Mouse (Mus musculus): Measurements from ENCODE around the gene Dpagt1.
"Not testable (repeated sequence)": the region's sequence is repeated elsewhere in the genome, so short reads cannot be mapped to it uniquely, and the experiment has no call there.

Gene Dpagt1

GRCm38 (mm10) chr9:44337436-44338169 lies 11.8 kb downstream of the Dpagt1 start:
- DNase-seq (ENCODE audit: low spot score in 2 of 2), result no peak

- DNase-seq (ENCODE audit: low spot score in 2 of 2), result no peak
Measured at GRCm38 (mm10) chr9:44338574-44338973, 12.8 kb downstream of the Dpagt1 start.

GRCm38 (mm10) chr9:44341487-44341886 lies 15.7 kb downstream of the Dpagt1 start:
- DNase-seq (ENCODE audit: low spot score in 2 of 2), result no peak

GRCm38 (mm10) chr9:44342173-44342572 lies 16.4 kb downstream of the Dpagt1 start:
- no peak for DNase-seq (ENCODE audit: low spot score in 2 of 2)

GRCm38 (mm10) chr9:44342605-44343004 lies 16.8 kb downstream of the Dpagt1 start:
- DNase-seq (ENCODE audit: low spot score in 2 of 2), result no peak

GRCm38 (mm10) chr9:44343290-44343689 lies 17.5 kb downstream of the Dpagt1 start:
- DNase-seq (ENCODE audit: low spot score in 2 of 2), result no peak

GRCm38 (mm10) chr9:44343781-44344421 lies 18.1 kb downstream of the Dpagt1 start, which contains the start of gene Hmbs:
Hmbs (minus strand) TSS chr9:44344228.
- DNase-seq (ENCODE audit: low spot score in 2 of 2), result peak; percentile 83 to 85

- DNase-seq (ENCODE audit: low spot score in 2 of 2), result no peak
Measured at GRCm38 (mm10) chr9:44345570-44346433, 20.0 kb downstream of the Dpagt1 start.

- no peak for DNase-seq (ENCODE audit: low spot score in 2 of 2)
Measured at GRCm38 (mm10) chr9:44347166-44347565, 21.3 kb downstream of the Dpagt1 start.

GRCm38 (mm10) chr9:44347621-44348020 lies 21.8 kb downstream of the Dpagt1 start:
- no peak for DNase-seq (ENCODE audit: low spot score in 2 of 2)

GRCm38 (mm10) chr9:44348546-44348945 lies 22.7 kb downstream of the Dpagt1 start:
- DNase-seq (ENCODE audit: low spot score in 2 of 2), result no peak

- no peak for DNase-seq (ENCODE audit: low spot score in 2 of 2)
Measured at GRCm38 (mm10) chr9:44351396-44351795, 25.6 kb downstream of the Dpagt1 start.

- DNase-seq (ENCODE audit: low spot score in 2 of 2), result no peak
Measured at GRCm38 (mm10) chr9:44352337-44352736, 26.5 kb downstream of the Dpagt1 start.

- DNase-seq (ENCODE audit: low spot score in 2 of 2), result no peak
Measured at GRCm38 (mm10) chr9:44353142-44353541, 27.3 kb downstream of the Dpagt1 start.

GRCm38 (mm10) chr9:44357207-44357606 lies 31.4 kb downstream of the Dpagt1 start:
- peak in 1 of 2 experiments; percentile 31 for DNase-seq (ENCODE audit: low spot score in 2 of 2)

GRCm38 (mm10) chr9:44361190-44361917 lies 35.5 kb downstream of the Dpagt1 start, which contains the start of gene Vps11:
Vps11 (minus strand) TSS chr9:44361670.
- DNase-seq (ENCODE audit: low spot score in 2 of 2), result peak; percentile 95 to 97

- not testable (repeated sequence) for DNase-seq (ENCODE audit: low spot score in 2 of 2)
Measured at GRCm38 (mm10) chr9:44361931-44362330, 36.1 kb downstream of the Dpagt1 start.

- peak in 1 of 2 experiments; percentile 48 for DNase-seq (ENCODE audit: low spot score in 2 of 2)
Measured at GRCm38 (mm10) chr9:44364480-44364879, 38.7 kb downstream of the Dpagt1 start.

GRCm38 (mm10) chr9:44373386-44373785 lies 47.6 kb downstream of the Dpagt1 start:
- no peak for DNase-seq (ENCODE audit: low spot score in 2 of 2)

- no peak for DNase-seq (ENCODE audit: low spot score in 2 of 2)
Measured at GRCm38 (mm10) chr9:44376141-44376540, 50.3 kb downstream of the Dpagt1 start.

- not testable (repeated sequence) for DNase-seq (ENCODE audit: low spot score in 2 of 2)
Measured at GRCm38 (mm10) chr9:44377335-44377734, 51.5 kb downstream of the Dpagt1 start.

Measured in natural killer cell, adult 2 months (primary cell).